Mouse (Mus musculus) kidney, postnatal 0 days (tissue): ENCODE data around the gene Itgb3bp. TPM values are rescaled to one million over a fixed set of nuclear protein-coding genes. Genes with fewer than 3 reads are reported as not detected.

Experiments
- ATAC-seq: fragments of 200-750 bp; cut with Nextera tagmentation; replicated peaks from 2 replicates; pipeline ENCODE4 v1.8.0; 2017; ENCODE audit warnings: low read depth, moderate number of reproducible peaks, moderate TSS enrichment, moderate library complexity; ENCODE audit not compliant: low FRiP score
- DNase-seq: peaks from one replicate; pipeline ENCODE4 v3.0.0-alpha.2; 2016; ENCODE audit warnings: low spot score
- H3K27ac ChIP-seq: fragments of 300-500 bp; sonication (generic); 2 replicates; pipeline ENCODE4 v1.5.1; 2014; ENCODE audit warnings: mild to moderate bottlenecking
- H3K27me3 ChIP-seq: fragments of 300-500 bp; sonication (generic); 2 replicates; pipeline ENCODE4 v1.6.1; 2014; ENCODE audit warnings: low read length, mixed read lengths; ENCODE audit not compliant: insufficient read depth
- H3K36me3 ChIP-seq: fragments of 300-500 bp; sonication (generic); 2 replicates; pipeline ENCODE4 v1.6.1; 2014; ENCODE audit warnings: low read length, mixed read lengths; ENCODE audit not compliant: insufficient read depth
- H3K4me1 ChIP-seq: fragments of 300-500 bp; sonication (generic); replicated peaks from 2 replicates; pipeline ENCODE4 v1.6.1; 2014; ENCODE audit warnings: antibody characterized with exemption, low read length, mixed read lengths; ENCODE audit not compliant: insufficient read depth
- H3K4me2 ChIP-seq: fragments of 300-500 bp; sonication (generic); 2 replicates; pipeline ENCODE4 v1.6.1; 2014; ENCODE audit warnings: mild to moderate bottlenecking, low read length, moderate library complexity, mixed read lengths
- H3K4me3 ChIP-seq: fragments of 300-500 bp; sonication (generic); replicated peaks from 2 replicates; pipeline ENCODE4 v1.5.1; 2014; ENCODE audit warnings: low read depth, low read length
- H3K9ac ChIP-seq: fragments of 300-500 bp; sonication (generic); 2 replicates; pipeline ENCODE4 v1.6.1; 2014; ENCODE audit warnings: low read depth, low read length
- H3K9me3 ChIP-seq: fragments of 300-500 bp; sonication (generic); replicated peaks from 2 replicates; pipeline ENCODE4 v1.6.1; 2016; ENCODE audit warnings: low read length, inconsistent platforms, mixed read lengths
- CTCF ChIP-seq: IDR thresholded peaks from 2 replicates; pipeline ENCODE4 v1.5.1; 2016; ENCODE audit warnings: antibody characterized with exemption, low read depth, mild to moderate bottlenecking, moderate library complexity
- WGBS: fragments of 180-500 bp; shearing (Covaris S2); extraction: QIAGEN DNeasy Blood & Tissue Kit; methylation state at CpG from one replicate; pipeline ENCODE4 v1.1.7; 2014; 5-methylcytosine and 5-hydroxymethylcytosine counted together
- polyA plus RNA-seq: library from polyadenylated mRNA; unstranded; fragments of >200 nt; fragmentation: Nextera tagmentation; extraction: Ambion mirVana; gene quantifications from 2 replicates; pipeline ENCODE4 v1.2.1, GENCODE M21; 2015

Itgb3bp gene
- polyA plus RNA-seq, 1 experiment from 2014 or later, result 38.3 TPM

- Histone ChIP-seq H3K9ac (no peak overlapping the region), H3K27me3 (no peaks in the 10 kb centered on the region), H3K4me2 (no peak overlapping the region), H3K36me3 (peaks cover 22% of the 10 kb centered on the region), H3K4me3 (no peak overlapping the region), H3K4me1 (no peaks in the 10 kb centered on the region), H3K27ac (peak overlapping the region; percentile 77), H3K9me3 (no peaks in the 10 kb centered on the region)
- DNase-seq (peak; percentile 78), ATAC-seq (peak; percentile 63; the same call in 1 of the 2 replicates)
- 34% methylated on average over 5 of the region's 5 CpGs for WGBS
- TF ChIP-seq CTCF, result no peak
These were observed 39.7 kb upstream of the Itgb3bp start for GRCm38 (mm10) chr4:99969328-99969727.

DNA sequence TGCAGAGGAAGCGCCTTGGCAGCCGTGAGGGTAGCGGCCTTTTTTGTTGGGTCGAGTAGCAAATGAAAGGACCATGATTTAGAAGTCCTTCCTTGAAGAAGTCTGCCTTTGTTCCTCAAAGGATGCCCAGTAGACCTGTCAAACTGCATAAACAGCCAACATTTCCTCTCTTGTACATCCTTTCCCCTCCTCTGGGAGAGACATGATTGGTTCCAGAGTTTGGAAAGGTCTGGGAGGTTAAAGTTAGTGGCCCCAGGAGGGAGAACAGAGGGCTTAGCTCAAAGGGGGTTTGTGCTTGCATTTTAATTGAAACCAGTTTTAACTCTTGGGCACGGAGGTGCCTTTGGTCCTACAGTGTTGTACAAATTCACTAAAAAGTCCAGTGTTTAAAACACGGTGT lies 36.9 kb upstream of the Itgb3bp start:
- H3K9ac ChIP-seq, result no peak overlapping the region
- H3K27me3 ChIP-seq, result no peaks in the 10 kb centered on the region
- 82% methylated on average over 6 of the region's 6 CpGs for WGBS

GRCm38 (mm10) chr4:99959308-99959707 lies 29.7 kb upstream of the Itgb3bp start:
- H3K9me3 ChIP-seq, result no peaks in the 10 kb centered on the region
- H3K36me3 ChIP-seq, result 0 out of 2 replicates have a peak, but pooled peaks cover 3% of the 10 kb centered on the region
- DNase-seq (no peak), ATAC-seq (no peak)
- no peak overlapping the region for H3K9ac ChIP-seq
- no peak overlapping the region for H3K27ac ChIP-seq
- no peak overlapping the region for H3K4me2 ChIP-seq
- H3K27me3 ChIP-seq, result no peaks in the 10 kb centered on the region
- WGBS, result 89% methylated on average over 3 of the region's 3 CpGs
- TF ChIP-seq CTCF, result no peak
- H3K4me3 ChIP-seq, result no peak overlapping the region
- no peaks in the 10 kb centered on the region; the same call in 1 of the 2 replicates for H3K4me1 ChIP-seq

More for the DNA sequence above, 36.9 kb upstream of the Itgb3bp start:
- Histone ChIP-seq H3K27ac (no peak overlapping the region), H3K9me3 (no peaks in the 10 kb centered on the region), H3K4me3 (no peak overlapping the region), H3K4me1 (no peaks in the 10 kb centered on the region), H3K4me2 (no peak overlapping the region), H3K36me3 (peaks cover 25% of the 10 kb centered on the region)
- TF ChIP-seq CTCF, result no peak
- ATAC-seq, result no peak
- DNase-seq, result no peak

DNA sequence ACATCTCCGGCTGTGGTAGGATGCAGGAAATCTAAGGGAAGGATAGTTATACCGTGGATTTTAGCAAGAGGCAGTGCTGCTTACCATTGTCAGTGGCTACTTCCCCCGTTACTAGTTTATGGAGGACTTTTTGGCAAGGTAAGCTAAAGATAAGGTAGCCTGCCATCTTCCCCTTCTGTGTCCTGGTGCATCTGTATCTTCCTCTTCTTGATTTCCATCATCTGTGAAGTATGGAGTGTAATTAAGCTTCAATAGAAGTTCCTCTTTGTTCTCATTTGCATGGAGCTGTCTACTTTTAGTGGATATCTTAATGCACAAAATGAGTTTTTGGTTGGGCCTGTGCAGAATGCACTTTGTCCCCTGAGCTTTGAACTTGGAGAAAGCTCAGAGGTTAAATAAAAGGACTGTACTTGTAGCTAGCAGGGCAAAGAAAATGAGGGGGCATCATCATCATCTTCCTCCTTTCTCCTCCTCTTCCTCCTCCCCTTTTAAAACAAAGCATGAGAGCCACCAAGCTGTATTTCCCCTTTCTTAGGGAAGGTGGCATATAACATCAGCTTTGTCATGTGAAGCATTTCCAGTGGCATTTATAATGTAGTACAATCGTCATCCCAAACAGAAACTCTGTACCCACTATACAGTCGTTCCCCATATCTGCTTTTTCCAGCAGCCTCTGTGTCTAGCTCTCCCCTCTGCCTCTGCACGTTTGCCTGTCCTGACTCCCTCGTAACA lies 28.6 kb upstream of the Itgb3bp start:
- no peak overlapping the region for H3K27ac ChIP-seq
- H3K9me3 ChIP-seq, result no peaks in the 10 kb centered on the region
- H3K9ac ChIP-seq, result no peak overlapping the region
- H3K27me3 ChIP-seq, result no peaks in the 10 kb centered on the region
- ATAC-seq (no peak), DNase-seq (no peak)
- 85% methylated on average over 7 of the region's 7 CpGs for WGBS
- no peaks in the 10 kb centered on the region; the same call in 1 of the 2 replicates for H3K4me1 ChIP-seq
- no peak overlapping the region for H3K4me2 ChIP-seq
- no peak overlapping the region for H3K4me3 ChIP-seq
- TF ChIP-seq CTCF, result no peak
- no peaks in the 10 kb centered on the region for H3K36me3 ChIP-seq

GRCm38 (mm10) chr4:99957186-99957585 lies 27.6 kb upstream of the Itgb3bp start:
- no peak overlapping the region for H3K4me3 ChIP-seq
- WGBS, result 89% methylated on average over 4 of the region's 4 CpGs
- H3K27ac ChIP-seq, result no peak overlapping the region

DNA sequence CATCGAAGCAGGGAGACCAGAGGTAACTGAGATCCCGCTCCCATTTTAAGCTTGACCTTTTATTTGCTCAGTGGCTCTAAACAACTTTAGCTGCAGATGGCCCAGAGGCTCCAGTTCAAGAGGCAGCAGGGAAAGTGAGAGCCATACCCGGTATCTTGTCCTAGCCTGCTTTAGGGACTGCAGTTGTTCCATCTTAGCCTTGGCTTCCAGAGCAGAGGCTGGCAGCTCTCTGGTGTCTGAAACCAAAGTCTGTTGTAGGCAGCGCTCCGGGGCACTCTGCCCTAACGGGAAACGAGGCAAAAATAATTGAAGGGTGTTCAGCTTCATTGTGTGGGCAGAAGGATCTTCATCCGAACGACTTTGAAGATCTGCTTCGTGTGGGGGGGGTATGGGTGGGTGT lies 25.8 kb upstream of the Itgb3bp start:
- TF ChIP-seq CTCF, result no peak
- H3K4me3 ChIP-seq, result no peak overlapping the region
- H3K27me3 ChIP-seq, result no peaks in the 10 kb centered on the region
- H3K36me3 ChIP-seq, result no peaks in the 10 kb centered on the region
- DNase-seq (no peak), ATAC-seq (no peak)
- H3K4me1 ChIP-seq, result no peaks in the 10 kb centered on the region; the same call in 1 of the 2 replicates
- 53% methylated on average over 10 of the region's 10 CpGs for WGBS
- no peak overlapping the region for H3K4me2 ChIP-seq
- no peak overlapping the region for H3K27ac ChIP-seq
- H3K9ac ChIP-seq, result no peak overlapping the region
- H3K9me3 ChIP-seq, result no peaks in the 10 kb centered on the region

More at GRCm38 (mm10) chr4:99957186-99957585, 27.6 kb upstream of the Itgb3bp start:
- ATAC-seq (no peak), DNase-seq (no peak)
- Histone ChIP-seq H3K27me3 (no peaks in the 10 kb centered on the region), H3K36me3 (no peaks in the 10 kb centered on the region), H3K9ac (no peak overlapping the region), H3K4me2 (no peak overlapping the region), H3K4me1 (no peaks in the 10 kb centered on the region; the same call in 1 of the 2 replicates), H3K9me3 (no peaks in the 10 kb centered on the region)
- no peak for TF ChIP-seq CTCF

GRCm38 (mm10) chr4:99953904-99954303 lies 24.3 kb upstream of the Itgb3bp start:
- Histone ChIP-seq H3K4me2 (no peak overlapping the region), H3K27me3 (no peaks in the 10 kb centered on the region), H3K4me1 (no peaks in the 10 kb centered on the region; the same call in 1 of the 2 replicates), H3K9ac (no peak overlapping the region), H3K4me3 (no peak overlapping the region), H3K9me3 (no peaks in the 10 kb centered on the region), H3K36me3 (no peaks in the 10 kb centered on the region), H3K27ac (no peak overlapping the region)
- ATAC-seq (no peak), DNase-seq (no peak)
- WGBS, result 88% methylated on average over 2 of the region's 2 CpGs
- TF ChIP-seq CTCF, result no peak
